Mouse (Mus musculus) right cerebral cortex, postnatal 36 days (tissue): ENCODE results near the gene Mzf1.
"Not testable (repeated sequence)": the region's sequence is repeated elsewhere in the genome, so short reads cannot be mapped to it uniquely, and the experiment has no call there.

Experiments
- DNase-seq, 2 experiments: peaks; one replicate each; pipeline ENCODE4 v3.0.0; 2022; ENCODE audit warnings: low spot score in 2 of 2, mixed read lengths in 1 of 2

Gene Mzf1

DNA sequence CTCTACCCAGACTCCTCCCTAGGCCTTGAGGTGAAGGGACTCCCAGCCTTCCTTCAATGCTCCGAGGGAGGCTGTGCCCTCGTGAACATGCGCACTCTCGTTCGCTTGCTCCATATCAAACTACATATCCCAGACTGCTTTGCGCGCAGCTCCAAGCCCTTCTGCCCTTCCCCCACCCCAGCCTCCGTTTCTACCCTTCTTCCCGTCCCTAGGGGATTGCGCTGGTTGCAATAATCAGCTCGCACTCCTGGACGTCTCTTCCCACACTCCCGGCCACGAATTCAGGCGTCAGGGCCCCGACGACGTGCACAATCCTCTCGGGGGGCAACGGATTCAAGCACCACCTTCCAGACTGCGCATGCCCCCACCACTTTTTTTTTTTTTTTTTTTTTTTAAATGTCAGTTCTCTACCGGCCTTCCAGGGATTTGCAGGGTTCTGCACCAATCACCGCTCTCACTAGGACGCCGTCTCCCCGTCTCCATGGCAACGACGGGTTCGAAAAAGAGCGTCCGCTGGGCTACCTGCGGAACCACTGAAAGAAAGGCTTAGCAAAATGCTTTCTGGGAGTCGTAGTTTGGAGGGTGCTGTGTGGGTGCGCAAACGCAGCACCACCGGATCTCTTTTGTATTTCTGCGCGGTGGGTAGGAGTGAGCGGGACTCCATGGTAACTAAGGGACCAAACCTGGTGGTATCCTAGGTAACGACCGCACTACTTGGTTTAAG is at the start of gene Mzf1:
Gene Mzf1 (minus strand): TSS at position 478 of the 724 bp plus-strand sequence.
- peak; percentile 95 to 98 for DNase-seq

DNA sequence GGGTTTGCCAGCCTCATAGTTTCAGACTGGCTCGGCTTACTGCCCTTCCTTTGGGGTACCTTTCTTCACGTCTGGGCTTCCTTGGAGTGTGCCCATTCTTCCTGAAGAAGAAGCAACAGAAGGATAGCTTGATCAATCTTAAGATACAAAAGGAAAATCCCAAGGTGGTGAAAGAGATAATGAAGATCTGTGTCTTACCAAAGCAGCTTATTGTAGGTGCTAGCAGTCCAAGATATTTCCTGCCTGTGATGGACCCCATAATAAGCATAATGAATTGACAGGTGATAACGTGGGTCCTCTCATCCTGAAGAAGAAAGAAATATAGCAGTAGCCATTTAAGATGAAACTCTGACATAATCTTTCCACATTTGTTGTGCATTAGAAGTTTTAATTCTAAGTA is 40.5 kb upstream of the Mzf1 start, which contains the start of gene Vmn1r85:
Gene Vmn1r85 (minus strand): TSS at position 101 of the 400 bp plus-strand sequence.
- DNase-seq = no peak

- no peak for DNase-seq
Measured at GRCm38 (mm10) chr7:13072293-13072692, 17.7 kb upstream of the Mzf1 start.

DNA sequence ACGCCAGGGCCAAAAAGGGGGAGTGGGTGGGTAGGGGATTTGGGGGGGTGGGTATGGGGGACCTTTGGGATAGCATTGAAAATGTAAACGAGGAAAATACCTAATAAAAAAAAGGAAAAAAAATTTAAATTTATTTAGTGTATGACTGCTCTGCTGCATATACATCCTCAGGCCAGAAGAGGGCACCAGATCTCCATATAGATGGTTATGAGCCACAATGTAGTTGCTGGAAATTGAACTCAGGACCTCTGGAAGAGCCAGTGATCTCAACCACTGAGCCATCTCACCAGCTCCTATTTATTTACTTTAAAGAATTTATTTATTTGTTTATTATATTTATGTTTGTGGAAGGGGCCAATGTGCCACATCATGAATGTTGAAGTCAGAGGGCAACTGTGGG is 8.8 kb upstream of the Mzf1 start:
- DNase-seq = not testable (repeated sequence)

GRCm38 (mm10) chr7:13059536-13059935 is 5.0 kb upstream of the Mzf1 start:
- no peak for DNase-seq

GRCm38 (mm10) chr7:13056913-13057700 is 2.5 kb upstream of the Mzf1 start:
- no peak for DNase-seq

- DNase-seq = no peak
Measured at GRCm38 (mm10) chr7:13053961-13054286, 640 bp downstream of the Mzf1 start.

DNA sequence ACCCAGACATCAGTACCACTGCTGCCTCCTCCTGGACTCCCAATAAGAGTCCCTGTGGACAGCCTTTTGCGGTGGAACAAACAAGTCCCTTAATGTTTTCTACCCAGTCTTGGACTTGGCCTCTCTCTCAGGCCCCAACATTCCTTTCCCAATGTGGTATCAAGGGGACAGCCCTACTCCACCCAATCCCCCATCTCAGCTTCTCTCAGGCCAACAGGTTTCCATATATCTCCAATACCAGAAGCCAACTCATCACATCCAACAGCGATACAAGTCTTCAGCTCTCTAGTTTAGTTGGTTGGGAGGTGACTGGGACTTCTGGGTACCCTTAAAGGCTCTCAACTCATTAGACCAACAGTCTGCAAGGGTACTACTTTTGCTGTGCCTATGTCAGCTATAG is 1.1 kb downstream of the Mzf1 start:
- no peak for DNase-seq

- DNase-seq = no peak
Measured at GRCm38 (mm10) chr7:13053001-13053400, 1.6 kb downstream of the Mzf1 start.

DNA sequence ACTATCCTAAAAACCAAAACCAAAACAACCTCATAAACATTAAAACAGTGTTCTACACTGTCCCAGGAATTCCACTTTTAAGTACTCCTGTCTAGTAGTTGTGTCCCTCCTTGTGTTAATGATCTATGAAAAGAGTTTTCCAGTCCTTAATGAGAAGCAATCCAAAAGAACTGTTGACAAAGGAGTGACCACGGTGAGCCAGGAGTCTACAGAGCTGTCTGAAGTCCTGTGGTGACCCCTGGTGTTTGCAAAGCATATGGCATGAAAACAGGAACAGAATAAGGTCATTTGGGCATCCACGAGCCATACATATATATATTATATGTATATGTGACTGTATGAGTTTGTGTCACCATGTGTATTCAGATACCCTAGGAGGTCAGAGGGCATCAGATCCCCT is 8.5 kb downstream of the Mzf1 start:
- no peak for DNase-seq

DNA sequence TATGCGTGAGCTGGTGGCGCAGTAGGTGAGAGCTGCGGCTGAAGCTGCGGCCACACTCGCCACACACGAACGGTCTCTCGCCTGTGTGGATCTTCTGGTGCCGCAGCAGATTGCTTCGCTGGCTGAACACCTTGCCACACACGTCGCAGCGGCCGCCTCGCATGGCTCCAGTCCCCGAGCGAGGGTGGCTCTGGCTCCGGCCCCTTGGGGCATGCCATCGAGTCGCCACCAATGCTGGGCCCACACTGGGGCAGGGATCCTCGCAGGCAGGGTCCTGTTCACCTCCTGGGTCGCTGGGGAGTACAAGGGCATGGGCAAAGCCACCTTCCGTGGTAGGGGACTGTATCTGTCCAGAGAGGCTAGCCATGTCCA is 10.3 kb downstream of the Mzf1 start:
- no peak for DNase-seq

GRCm38 (mm10) chr7:13043445-13044253 is 10.9 kb downstream of the Mzf1 start:
- DNase-seq = no peak

DNA sequence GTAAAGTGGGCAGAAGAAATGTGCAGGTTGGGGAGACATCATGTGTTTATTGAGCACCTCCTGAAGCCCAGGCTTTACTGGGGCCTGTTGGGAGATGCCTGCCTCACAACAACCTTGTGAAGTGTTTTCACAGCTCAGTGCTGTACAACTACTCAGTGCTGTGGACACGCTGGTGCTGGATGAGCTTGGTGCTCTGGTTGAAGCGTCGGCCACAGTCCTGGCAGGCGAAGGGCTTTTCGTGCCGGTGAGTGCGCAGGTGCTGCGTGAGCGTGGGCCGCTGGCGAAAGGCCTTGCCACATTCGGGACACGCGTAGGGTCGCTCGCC is 11.5 kb downstream of the Mzf1 start:
- DNase-seq = no peak

DNA sequence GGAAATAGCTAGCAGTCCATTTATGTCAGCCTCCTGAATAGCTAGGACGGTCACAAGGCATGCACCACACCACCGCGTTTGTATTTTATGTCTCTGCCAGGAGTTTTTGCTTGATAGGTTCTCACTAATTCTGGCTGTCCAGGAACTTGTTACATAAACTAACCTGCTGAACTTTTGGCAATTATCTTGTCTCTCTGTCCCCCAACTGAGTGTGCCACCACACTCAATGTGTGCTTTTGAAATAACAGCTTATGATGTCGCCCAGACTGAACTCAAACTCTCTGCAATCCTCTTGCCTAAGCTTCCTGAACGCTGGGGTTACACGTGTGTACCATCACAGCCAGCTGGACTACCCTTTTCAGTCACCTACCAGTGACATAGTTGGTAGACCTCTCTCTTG is 12.1 kb downstream of the Mzf1 start:
- DNase-seq = no peak

DNA sequence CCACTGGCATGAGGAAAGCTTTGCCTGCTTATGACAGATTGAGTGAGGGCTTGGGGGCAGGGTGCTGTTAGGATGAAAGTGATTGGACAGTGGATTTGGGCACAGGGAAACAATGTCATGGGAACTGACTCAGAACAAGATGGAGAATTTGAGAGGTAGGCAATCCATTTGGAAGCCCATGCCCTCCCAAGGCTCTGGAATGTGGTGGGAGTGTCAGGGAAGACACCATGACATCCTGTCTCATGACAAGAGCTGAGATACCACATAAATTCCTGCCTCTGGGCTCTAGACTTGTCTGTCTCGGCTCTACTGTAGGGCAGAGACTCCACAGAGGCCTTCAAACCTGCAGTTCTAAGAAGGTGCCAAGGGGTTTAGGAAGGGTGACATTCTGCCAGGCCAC is 13.3 kb downstream of the Mzf1 start:
- DNase-seq = no peak

DNA sequence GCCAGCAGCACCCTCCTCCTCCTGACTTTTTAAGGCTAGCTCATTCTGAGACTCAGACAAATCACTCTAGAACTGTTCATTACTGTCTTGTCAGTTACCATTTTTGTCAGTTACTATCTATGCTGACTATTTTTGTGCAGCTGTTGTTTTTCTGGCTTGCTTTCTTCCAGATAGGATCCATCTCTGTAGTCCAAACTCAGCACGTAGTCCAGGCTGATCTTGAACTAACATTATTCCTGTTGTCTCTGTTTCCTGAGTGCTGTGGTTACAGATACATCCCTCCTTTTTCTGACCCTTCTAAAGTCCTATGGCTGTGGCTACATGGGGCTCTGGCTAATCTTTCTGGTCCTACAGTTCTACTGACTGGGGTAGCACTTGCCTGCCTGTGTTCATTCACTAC is 15.4 kb downstream of the Mzf1 start:
- no peak for DNase-seq

GRCm38 (mm10) chr7:13038621-13039169 is 15.9 kb downstream of the Mzf1 start:
- no peak for DNase-seq

- peak; percentile 98 for DNase-seq
Measured at GRCm38 (mm10) chr7:13037901-13038555, 16.5 kb downstream of the Mzf1 start, which contains the start of gene Ube2m. Gene Ube2m (minus strand): TSS chr7:13038275.

GRCm38 (mm10) chr7:13037366-13037765 is 17.2 kb downstream of the Mzf1 start:
- peak in 1 of 2 experiments; percentile 38 for DNase-seq

GRCm38 (mm10) chr7:13036806-13037205 is 17.8 kb downstream of the Mzf1 start:
- DNase-seq = no peak

DNA sequence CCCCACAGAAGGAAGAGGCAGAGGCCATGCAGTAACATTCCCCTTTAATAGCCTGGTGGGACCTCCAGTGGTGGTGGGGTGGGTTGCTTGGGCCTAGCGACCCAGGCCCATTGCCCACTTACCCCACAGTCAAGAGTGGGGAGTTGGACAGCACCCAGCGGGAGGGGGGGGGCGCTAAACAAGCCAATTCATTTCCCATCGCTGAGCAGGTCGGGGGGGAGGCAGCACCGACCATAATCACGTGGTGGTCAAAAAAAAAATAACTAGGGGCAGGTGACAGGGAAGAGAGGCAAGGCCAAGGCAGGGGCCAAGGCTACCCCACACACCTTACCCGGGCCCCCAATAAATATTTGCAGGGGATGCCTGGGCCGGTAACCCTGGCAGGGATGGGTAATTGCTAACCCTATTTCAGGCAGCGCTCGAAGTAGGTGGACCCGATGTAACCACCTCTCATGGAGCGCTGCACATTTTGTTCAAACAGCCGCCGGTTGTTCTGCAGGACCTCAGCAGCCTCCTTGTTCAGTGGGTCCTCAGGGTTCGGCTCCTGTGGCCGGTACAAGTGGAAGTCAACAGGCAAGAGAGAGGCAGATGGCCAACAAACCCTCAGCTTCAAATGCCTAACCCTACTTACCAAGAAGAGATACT is 19.2 kb downstream of the Mzf1 start:
- no peak for DNase-seq
